Mouse (Mus musculus): ENCODE measurements at regions not wholly inside any gene's neighbourhood (a gene's known extent, or its start where the extent isn't known, plus 50 kb on each side); places are given as distances from the start of the nearest gene placed in this dataset.

GRCm38 (mm10) chr2:115213181-115213970 lies 368.1 kb upstream of the BC052040 start:
- peak; percentile 65; the same call in 1 of the 2 replicates for ATAC-seq (ENCODE audit: insufficient number of reproducible peaks, low FRiP score, low TSS enrichment, low read depth)
- Histone ChIP-seq H3K27me3 (ENCODE audit: control insufficient read depth, insufficient read depth, low read length) (no peaks in the 10 kb centered on the region), H3K4me1 (ENCODE audit: control insufficient read depth, insufficient read depth, low read length) (no peaks in the 10 kb centered on the region; the same call in 1 of the 2 replicates), H3K27ac (replicated peaks; ENCODE audit: low read depth, low read length) (peak overlapping the region; percentile 14; the same call in 1 of the 2 replicates), H3K4me3 (ENCODE audit: low read depth, low read length) (no peak overlapping the region), H3K36me3 (ENCODE audit: control insufficient read depth, insufficient read depth, low read length) (no peaks in the 10 kb centered on the region), H3K9ac (ENCODE audit: low read length) (no peak overlapping the region), H3K4me2 (ENCODE audit: low read depth, severe bottlenecking) (peak overlapping the region; percentile 41), H3K9me3 (ENCODE audit: control insufficient read depth, low read length) (no peaks in the 10 kb centered on the region)
- peak; percentile 64 for DNase-seq (ENCODE audit: low spot score)
- 10% methylated on average over 18 of the region's 18 CpGs for WGBS

GRCm38 (mm10) chr2:115214292-115214691 lies 367.2 kb upstream of the BC052040 start:
- no peaks in the 10 kb centered on the region for H3K9me3 ChIP-seq (ENCODE audit: control insufficient read depth, low read length)
- 60% methylated on average over 6 of the region's 6 CpGs for WGBS
- DNase-seq (ENCODE audit: low spot score) (no peak), ATAC-seq (ENCODE audit: insufficient number of reproducible peaks, low FRiP score, low TSS enrichment, low read depth) (no peak)
- H3K27me3 ChIP-seq (ENCODE audit: control insufficient read depth, insufficient read depth, low read length) = no peaks in the 10 kb centered on the region
- H3K9ac ChIP-seq (ENCODE audit: low read length) = no peak overlapping the region
- no peaks in the 10 kb centered on the region; the same call in 1 of the 2 replicates for H3K4me1 ChIP-seq (ENCODE audit: control insufficient read depth, insufficient read depth, low read length)
- H3K36me3 ChIP-seq (ENCODE audit: control insufficient read depth, insufficient read depth, low read length) = no peaks in the 10 kb centered on the region
- no peak overlapping the region for H3K4me3 ChIP-seq (ENCODE audit: low read depth, low read length)
- no peak overlapping the region for H3K27ac ChIP-seq (replicated peaks; ENCODE audit: low read depth, low read length)
- H3K4me2 ChIP-seq (ENCODE audit: low read depth, severe bottlenecking) = no peak overlapping the region

GRCm38 (mm10) chr2:115230041-115230440 lies 351.5 kb upstream of the BC052040 start:
- Histone ChIP-seq H3K4me2 (ENCODE audit: low read depth, severe bottlenecking) (no peak overlapping the region), H3K9me3 (ENCODE audit: control insufficient read depth, low read length) (no peaks in the 10 kb centered on the region), H3K36me3 (ENCODE audit: control insufficient read depth, insufficient read depth, low read length) (no peaks in the 10 kb centered on the region), H3K4me1 (ENCODE audit: control insufficient read depth, insufficient read depth, low read length) (no peaks in the 10 kb centered on the region), H3K9ac (ENCODE audit: low read length) (no peak overlapping the region), H3K4me3 (ENCODE audit: low read depth, low read length) (no peak overlapping the region), H3K27me3 (ENCODE audit: control insufficient read depth, insufficient read depth, low read length) (no peaks in the 10 kb centered on the region), H3K27ac (replicated peaks; ENCODE audit: low read depth, low read length) (no peak overlapping the region)
- WGBS = 86% methylated on average over 4 of the region's 4 CpGs
- DNase-seq (ENCODE audit: low spot score) (no peak), ATAC-seq (ENCODE audit: insufficient number of reproducible peaks, low FRiP score, low TSS enrichment, low read depth) (no peak)

- no peak overlapping the region for H3K9ac ChIP-seq (ENCODE audit: low read length)
- DNase-seq (ENCODE audit: low spot score) = no peak
- H3K27me3 ChIP-seq (ENCODE audit: control insufficient read depth, insufficient read depth, low read length) = no peaks in the 10 kb centered on the region
- no peaks in the 10 kb centered on the region for H3K4me1 ChIP-seq (ENCODE audit: control insufficient read depth, insufficient read depth, low read length)
- no peak overlapping the region for H3K4me3 ChIP-seq (ENCODE audit: low read depth, low read length)
- no peak overlapping the region for H3K27ac ChIP-seq (replicated peaks; ENCODE audit: low read depth, low read length)
- H3K9me3 ChIP-seq (ENCODE audit: control insufficient read depth, low read length) = no peaks in the 10 kb centered on the region
- no peak for ATAC-seq (ENCODE audit: insufficient number of reproducible peaks, low FRiP score, low TSS enrichment, low read depth)
- no peaks in the 10 kb centered on the region for H3K36me3 ChIP-seq (ENCODE audit: control insufficient read depth, insufficient read depth, low read length)
- no peak overlapping the region for H3K4me2 ChIP-seq (ENCODE audit: low read depth, severe bottlenecking)
- 90% methylated on average over 4 of the region's 4 CpGs for WGBS
These were observed 333.8 kb upstream of the BC052040 start for GRCm38 (mm10) chr2:115247673-115248072.

GRCm38 (mm10) chr2:115250019-115250807 lies 331.3 kb upstream of the BC052040 start:
- H3K9ac ChIP-seq (ENCODE audit: low read length) = no peak overlapping the region
- no peak overlapping the region for H3K4me2 ChIP-seq (ENCODE audit: low read depth, severe bottlenecking)
- 73% methylated on average over 5 of the region's 5 CpGs for WGBS
- H3K27ac ChIP-seq (replicated peaks; ENCODE audit: low read depth, low read length) = no peak overlapping the region
- H3K9me3 ChIP-seq (ENCODE audit: control insufficient read depth, low read length) = no peaks in the 10 kb centered on the region
- no peak overlapping the region for H3K4me3 ChIP-seq (ENCODE audit: low read depth, low read length)
- DNase-seq (ENCODE audit: low spot score) = no peak
- H3K4me1 ChIP-seq (ENCODE audit: control insufficient read depth, insufficient read depth, low read length) = no peaks in the 10 kb centered on the region
- no peaks in the 10 kb centered on the region for H3K27me3 ChIP-seq (ENCODE audit: control insufficient read depth, insufficient read depth, low read length)
- H3K36me3 ChIP-seq (ENCODE audit: control insufficient read depth, insufficient read depth, low read length) = no peaks in the 10 kb centered on the region
- no peak for ATAC-seq (ENCODE audit: insufficient number of reproducible peaks, low FRiP score, low TSS enrichment, low read depth)

- no peaks in the 10 kb centered on the region for H3K36me3 ChIP-seq (ENCODE audit: control insufficient read depth, insufficient read depth, low read length)
- H3K4me3 ChIP-seq (ENCODE audit: low read depth, low read length) = no peak overlapping the region
- H3K9ac ChIP-seq (ENCODE audit: low read length) = no peak overlapping the region
- ATAC-seq (ENCODE audit: insufficient number of reproducible peaks, low FRiP score, low TSS enrichment, low read depth) (no peak), DNase-seq (ENCODE audit: low spot score) (no peak)
- H3K9me3 ChIP-seq (ENCODE audit: control insufficient read depth, low read length) = no peaks in the 10 kb centered on the region
- H3K27me3 ChIP-seq (ENCODE audit: control insufficient read depth, insufficient read depth, low read length) = no peaks in the 10 kb centered on the region
- no peaks in the 10 kb centered on the region for H3K4me1 ChIP-seq (ENCODE audit: control insufficient read depth, insufficient read depth, low read length)
- H3K4me2 ChIP-seq (ENCODE audit: low read depth, severe bottlenecking) = no peak overlapping the region
- WGBS = 81% methylated on average over 2 of the region's 2 CpGs
- no peak overlapping the region for H3K27ac ChIP-seq (replicated peaks; ENCODE audit: low read depth, low read length)
These were observed 324.1 kb upstream of the BC052040 start for GRCm38 (mm10) chr2:115257391-115257790.

- Histone ChIP-seq H3K9ac (ENCODE audit: low read length) (no peak overlapping the region), H3K4me1 (ENCODE audit: control insufficient read depth, insufficient read depth, low read length) (no peaks in the 10 kb centered on the region), H3K4me2 (ENCODE audit: low read depth, severe bottlenecking) (no peak overlapping the region), H3K27me3 (ENCODE audit: control insufficient read depth, insufficient read depth, low read length) (no peaks in the 10 kb centered on the region), H3K36me3 (ENCODE audit: control insufficient read depth, insufficient read depth, low read length) (no peaks in the 10 kb centered on the region), H3K9me3 (ENCODE audit: control insufficient read depth, low read length) (no peaks in the 10 kb centered on the region), H3K4me3 (ENCODE audit: low read depth, low read length) (no peak overlapping the region), H3K27ac (replicated peaks; ENCODE audit: low read depth, low read length) (no peak overlapping the region)
- DNase-seq (ENCODE audit: low spot score) (no peak), ATAC-seq (ENCODE audit: insufficient number of reproducible peaks, low FRiP score, low TSS enrichment, low read depth) (no peak)
- WGBS = 89% methylated on average over 7 of the region's 7 CpGs
These were observed 313.3 kb upstream of the BC052040 start for GRCm38 (mm10) chr2:115268247-115268646.

- Histone ChIP-seq H3K27ac (replicated peaks; ENCODE audit: low read depth, low read length) (no peak overlapping the region), H3K27me3 (ENCODE audit: control insufficient read depth, insufficient read depth, low read length) (no peaks in the 10 kb centered on the region), H3K4me2 (ENCODE audit: low read depth, severe bottlenecking) (no peak overlapping the region), H3K9ac (ENCODE audit: low read length) (no peak overlapping the region), H3K4me1 (ENCODE audit: control insufficient read depth, insufficient read depth, low read length) (no peaks in the 10 kb centered on the region), H3K9me3 (ENCODE audit: control insufficient read depth, low read length) (no peaks in the 10 kb centered on the region), H3K4me3 (ENCODE audit: low read depth, low read length) (no peak overlapping the region), H3K36me3 (ENCODE audit: control insufficient read depth, insufficient read depth, low read length) (no peaks in the 10 kb centered on the region)
- WGBS = 69% methylated on average over 4 of the region's 4 CpGs
- no peak for ATAC-seq (ENCODE audit: insufficient number of reproducible peaks, low FRiP score, low TSS enrichment, low read depth)
- no peak for DNase-seq (ENCODE audit: low spot score)
These were observed 304.1 kb upstream of the BC052040 start for GRCm38 (mm10) chr2:115277421-115277820.

Data from limb, embryonic 11.5 days (tissue).